Mouse (Mus musculus) layer of hippocampus, adult 11-12 months (tissue): ENCODE measurements around the gene Ccnjl.

ENCODE experiments used
- DNase-seq: peaks from one replicate; pipeline ENCODE4 v3.0.0; 2022; ENCODE audit warnings: low spot score

The Ccnjl gene

GRCm38 (mm10) chr11:43520521-43520920, 8.1 kb upstream of the Ccnjl start:
- DNase-seq: no peak

GRCm38 (mm10) chr11:43528078-43528682, 404 bp upstream of the Ccnjl start:
- peak; percentile 58 for DNase-seq

GRCm38 (mm10) chr11:43530043-43530442, 1.5 kb downstream of the Ccnjl start:
- DNase-seq: no peak

- DNase-seq: peak; percentile 26
These were observed 3.0 kb downstream of the Ccnjl start for GRCm38 (mm10) chr11:43531619-43532018.

- DNase-seq: no peak
These were observed 8.5 kb downstream of the Ccnjl start for GRCm38 (mm10) chr11:43537074-43537473.

- DNase-seq: no peak
These were observed 11.3 kb downstream of the Ccnjl start for GRCm38 (mm10) chr11:43539863-43540262.

- no peak for DNase-seq
These were observed 15.3 kb downstream of the Ccnjl start for GRCm38 (mm10) chr11:43543711-43544466.

- no peak for DNase-seq
These were observed 16.2 kb downstream of the Ccnjl start for GRCm38 (mm10) chr11:43544819-43545218.

GRCm38 (mm10) chr11:43545873-43546475, 17.4 kb downstream of the Ccnjl start:
- DNase-seq: no peak

GRCm38 (mm10) chr11:43546678-43547077, 18.1 kb downstream of the Ccnjl start:
- no peak for DNase-seq

- peak; percentile 65 for DNase-seq
These were observed 19.6 kb downstream of the Ccnjl start for GRCm38 (mm10) chr11:43548148-43548547.

- no peak for DNase-seq
These were observed 20.3 kb downstream of the Ccnjl start for GRCm38 (mm10) chr11:43548657-43549435.

- DNase-seq: peak; percentile 19
These were observed 21.1 kb downstream of the Ccnjl start for GRCm38 (mm10) chr11:43549701-43550100.

GRCm38 (mm10) chr11:43551756-43552155, 23.2 kb downstream of the Ccnjl start:
- DNase-seq: no peak

- DNase-seq: no peak
These were observed 24.1 kb downstream of the Ccnjl start for GRCm38 (mm10) chr11:43552675-43553074.

GRCm38 (mm10) chr11:43556538-43556937, 28.0 kb downstream of the Ccnjl start:
- DNase-seq: no peak

GRCm38 (mm10) chr11:43559515-43560292, 31.1 kb downstream of the Ccnjl start:
- peak; percentile 80 for DNase-seq

- DNase-seq: no peak
These were observed 35.2 kb downstream of the Ccnjl start for GRCm38 (mm10) chr11:43563654-43564244.

- DNase-seq: no peak
These were observed 36.8 kb downstream of the Ccnjl start for GRCm38 (mm10) chr11:43565414-43565813.

- no peak for DNase-seq
These were observed 37.3 kb downstream of the Ccnjl start for GRCm38 (mm10) chr11:43565852-43566251.

- peak; percentile 19 for DNase-seq
These were observed 38.1 kb downstream of the Ccnjl start for GRCm38 (mm10) chr11:43566696-43567095.
